Mouse (Mus musculus) urinary bladder, postnatal 36 days (tissue): Measurements from ENCODE around the gene Cxcl2.
A peak's percentile ranks its signal among the peaks of the same experiment; 100 is the strongest.

Experiments
- DNase-seq, 2 experiments: peaks; one replicate each; pipeline ENCODE4 v3.0.0; 2022; ENCODE audit warnings: low spot score in 2 of 2, mixed read lengths in 1 of 2

The Cxcl2 gene

DNA sequence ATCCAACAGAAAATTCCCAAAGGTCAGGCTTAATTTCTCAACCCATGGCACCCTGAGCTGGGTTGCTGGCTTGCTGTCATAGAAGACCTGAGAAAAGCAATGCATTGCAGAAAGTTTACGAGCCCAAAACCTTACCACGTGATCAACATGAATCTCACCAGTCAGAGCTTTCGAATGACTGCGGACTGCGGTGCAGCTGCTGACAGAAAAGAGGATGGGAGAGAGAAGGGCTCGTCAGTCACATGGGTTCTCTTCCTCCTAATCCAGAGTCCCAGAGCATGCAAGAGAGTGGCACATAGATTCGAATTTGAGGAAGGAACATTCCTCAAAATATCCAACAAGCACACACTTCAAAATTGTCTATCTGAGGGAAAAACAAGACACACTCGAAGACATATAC lies 9.4 kb upstream of the Cxcl2 start:
- DNase-seq = no peak

DNA sequence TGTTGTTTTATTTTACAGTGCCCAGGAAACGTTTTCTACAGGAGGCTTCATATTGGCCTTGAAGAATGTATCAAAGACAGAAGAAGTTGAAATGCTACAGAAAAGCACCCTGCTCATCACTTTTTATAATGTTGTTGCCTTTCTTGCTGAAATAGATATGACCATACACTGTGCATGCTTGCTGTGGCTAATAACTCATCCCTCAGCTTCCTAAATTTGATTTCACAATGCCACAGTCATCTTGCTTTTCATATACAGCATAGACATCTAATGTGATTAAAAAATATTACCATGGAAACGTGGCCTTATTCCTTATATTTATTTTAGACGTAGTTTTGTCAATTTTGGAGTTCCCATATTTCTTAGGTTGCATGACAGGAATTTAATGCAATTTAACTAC lies 6.2 kb upstream of the Cxcl2 start:
- no peak for DNase-seq

DNA sequence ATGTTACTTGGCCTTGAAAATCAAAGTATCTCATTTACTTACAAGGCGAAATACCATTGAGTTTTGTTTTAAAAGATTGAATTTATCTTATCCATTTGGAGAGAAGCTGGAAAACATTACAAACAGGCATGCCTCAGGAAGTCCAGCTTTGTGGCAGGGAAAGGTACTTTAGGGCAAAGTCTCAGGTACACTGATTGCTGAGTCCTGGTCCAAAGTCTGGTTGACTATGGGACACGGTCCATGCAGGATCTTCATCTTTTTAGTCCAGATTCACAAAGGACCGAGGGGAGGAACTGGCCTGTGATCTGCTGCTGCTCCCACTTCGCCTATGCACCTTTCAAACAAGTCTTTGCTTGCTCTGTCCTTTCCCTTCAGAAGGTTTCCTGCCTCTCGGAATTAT lies 4.4 kb upstream of the Cxcl2 start:
- no peak for DNase-seq

DNA sequence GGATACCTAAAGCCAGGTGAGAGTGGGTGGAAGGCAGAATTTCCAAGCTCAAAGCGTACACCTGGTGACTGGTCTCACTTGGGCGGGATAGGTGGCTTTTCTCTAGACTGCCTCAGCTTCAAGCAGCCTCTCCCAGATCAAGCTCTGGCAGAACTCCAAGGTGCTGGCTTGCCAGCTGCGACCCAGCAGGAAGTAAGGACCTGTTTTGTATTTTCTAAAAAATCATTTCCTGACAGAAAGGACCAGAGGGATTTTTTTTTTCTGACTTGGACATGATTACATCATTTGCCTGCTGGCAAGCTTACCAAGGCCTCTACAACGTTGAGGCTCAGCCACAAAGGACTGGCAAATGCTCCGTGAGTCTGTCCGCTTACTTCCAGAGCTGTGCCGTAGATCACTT lies 3.5 kb upstream of the Cxcl2 start:
- DNase-seq = peak in 1 of 2 experiments; percentile 61

- no peak for DNase-seq
Measured at GRCm38 (mm10) chr5:90900688-90901087, 3.0 kb upstream of the Cxcl2 start.

DNA sequence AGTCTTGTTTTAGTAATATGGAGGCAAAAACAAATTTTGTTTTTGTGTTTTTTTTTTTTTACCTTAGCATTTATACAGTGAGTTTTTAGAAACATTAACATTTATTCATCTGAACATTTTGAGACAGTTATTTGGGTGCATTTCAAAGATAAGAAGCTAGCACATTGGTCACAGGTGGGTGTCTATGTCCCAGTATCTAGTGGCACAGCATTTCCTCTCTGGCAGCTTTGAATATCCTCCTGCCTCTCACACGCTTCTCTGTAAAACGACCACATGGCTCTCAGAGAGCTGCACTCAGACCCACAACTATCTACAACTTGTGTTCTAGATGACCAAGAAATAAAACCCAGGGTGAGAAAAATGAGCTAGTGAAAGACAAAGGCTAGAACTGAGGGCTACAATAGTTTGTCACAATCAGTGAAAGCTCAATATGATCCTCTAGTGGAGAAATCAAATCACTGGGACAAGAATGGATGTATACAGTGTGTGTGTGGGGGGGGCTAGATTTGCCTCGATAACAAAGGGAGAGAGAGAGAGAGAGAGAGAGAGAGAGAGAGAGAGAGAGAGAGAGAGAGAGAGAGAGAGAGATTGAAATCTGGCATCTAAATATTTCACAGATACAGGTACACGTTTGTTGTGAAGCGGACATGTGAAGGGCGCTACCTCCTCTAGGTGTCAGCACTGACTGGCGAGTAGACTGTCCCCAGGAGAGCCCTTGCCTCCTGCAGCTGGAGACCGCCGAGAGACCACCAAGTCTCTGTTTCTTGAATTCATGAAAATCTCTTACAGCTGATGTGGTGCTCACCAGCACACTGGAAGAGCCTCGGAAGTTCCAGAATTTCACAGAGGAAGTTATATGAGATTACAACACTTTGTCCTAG lies 1.1 kb upstream of the Cxcl2 start:
- DNase-seq = no peak

GRCm38 (mm10) chr5:90908983-90909382 lies 5.3 kb downstream of the Cxcl2 start:
- DNase-seq = peak; percentile 51 to 58

- DNase-seq = no peak
Measured at GRCm38 (mm10) chr5:90919495-90919894, 15.8 kb downstream of the Cxcl2 start.

- peak; percentile 38 to 48 for DNase-seq
Measured at GRCm38 (mm10) chr5:90922958-90923357, 19.3 kb downstream of the Cxcl2 start.

GRCm38 (mm10) chr5:90930546-90930945 lies 26.9 kb downstream of the Cxcl2 start:
- DNase-seq = no peak

GRCm38 (mm10) chr5:90930971-90931851 lies 27.5 kb downstream of the Cxcl2 start, which contains the start of gene Mthfd2l:
Mthfd2l (plus strand) TSS chr5:90931117.
- peak; percentile 79 to 85 for DNase-seq

GRCm38 (mm10) chr5:90931911-90932310 lies 28.2 kb downstream of the Cxcl2 start:
- DNase-seq = no peak

GRCm38 (mm10) chr5:90936706-90937105 lies 33.0 kb downstream of the Cxcl2 start:
- DNase-seq = no peak

DNA sequence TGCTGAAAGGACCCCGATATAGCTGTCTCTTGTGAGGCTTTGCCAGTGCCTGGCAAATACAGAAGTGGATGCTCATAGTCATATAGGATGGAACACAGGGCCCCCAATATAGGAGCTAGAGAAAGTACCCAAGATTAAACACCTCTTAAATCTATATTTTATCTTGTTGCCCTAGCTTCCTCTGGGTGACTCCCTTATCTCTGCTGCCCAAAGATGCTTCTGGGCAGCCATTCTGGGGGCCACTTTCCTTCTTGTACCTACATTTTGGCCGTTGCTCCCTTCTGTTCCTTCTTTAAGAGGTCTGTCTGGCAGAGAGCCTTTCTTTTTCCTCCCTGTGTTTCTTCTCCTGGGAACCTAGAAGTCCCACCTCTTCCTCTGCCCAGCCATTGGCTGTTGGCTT lies 41.8 kb downstream of the Cxcl2 start:
- no peak for DNase-seq

GRCm38 (mm10) chr5:90949499-90949898 lies 45.8 kb downstream of the Cxcl2 start:
- DNase-seq = no peak

DNA sequence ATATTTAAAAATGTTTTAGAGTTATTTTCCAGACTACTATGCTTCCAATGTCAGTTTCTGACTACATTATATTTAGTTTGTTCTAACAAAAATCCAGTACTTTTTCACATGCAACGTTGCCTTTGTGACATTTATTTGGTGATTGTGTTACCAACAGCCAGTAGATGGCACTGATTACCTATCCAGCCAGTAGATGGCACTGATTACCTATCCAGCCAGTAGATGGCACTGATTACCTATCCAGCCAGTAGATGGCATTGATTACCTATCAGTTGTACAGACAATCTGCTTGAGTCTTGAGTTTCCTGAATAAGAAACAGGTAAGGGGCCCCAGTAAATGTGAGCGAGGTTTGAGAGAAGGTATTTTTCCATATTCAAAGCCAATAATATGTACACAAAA lies 47.8 kb downstream of the Cxcl2 start:
- peak in 1 of 2 experiments; percentile 12 for DNase-seq

DNA sequence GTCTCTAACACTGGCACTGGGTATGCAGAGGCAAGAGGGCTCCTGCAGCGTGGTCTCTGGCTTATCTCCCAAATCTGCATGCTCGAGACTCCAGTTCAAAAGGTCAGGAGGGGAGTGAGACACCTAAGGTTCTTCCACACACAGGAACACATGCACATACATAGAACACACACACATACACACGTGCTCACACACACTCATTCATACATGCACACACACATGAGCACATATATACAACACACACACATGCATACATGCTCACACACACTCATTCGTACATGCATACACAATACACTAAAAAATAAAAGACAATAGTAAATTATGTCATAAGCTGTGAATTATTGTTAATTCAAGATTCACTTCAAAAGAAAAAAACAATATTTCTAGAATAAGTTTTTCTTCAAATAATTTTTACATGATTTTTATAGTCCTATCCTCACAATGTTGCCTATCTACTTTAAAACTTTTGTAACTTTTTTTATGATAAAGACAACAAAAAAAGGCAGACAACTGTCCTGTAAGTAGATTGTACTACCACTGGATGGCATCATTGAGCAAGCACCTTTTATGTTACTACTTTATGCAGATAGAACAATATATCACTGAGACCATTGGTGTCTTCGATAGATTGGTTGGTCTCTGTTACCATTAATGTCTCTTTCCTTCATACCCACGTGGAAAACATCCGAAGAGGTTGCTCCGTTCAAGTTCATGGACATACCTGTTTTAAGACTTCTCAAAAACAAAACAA lies 49.2 kb downstream of the Cxcl2 start:
- DNase-seq = no peak
